Mouse (Mus musculus) liver, embryonic 14.5 days (tissue): ENCODE measurements around the gene Cldn6. TPM values are rescaled to one million over a fixed set of nuclear protein-coding genes. Genes with fewer than 3 reads are reported as not detected.

Experiments
- ATAC-seq: fragments of 200-750 bp; cut with Nextera tagmentation; 2 replicates; pipeline ENCODE4 v1.8.0; 2017; ENCODE audit warnings: moderate number of reproducible peaks, mild to moderate bottlenecking, moderate library complexity; ENCODE audit not compliant: insufficient read depth
- DNase-seq, 3 experiments: peaks; one replicate each; pipeline ENCODE4 v3.0.0-alpha.2; 2012 to 2013; ENCODE audit warnings: low read depth in 3 of 3, low spot score in 3 of 3
- H3K27ac ChIP-seq: fragments of 300-500 bp; sonication (generic); 2 replicates; pipeline ENCODE4 v1.5.1; 2014; ENCODE audit warnings: moderate library complexity, mild to moderate bottlenecking, control low read depth, inconsistent platforms
- H3K27me3 ChIP-seq: fragments of 300-500 bp; sonication (generic); 2 replicates; pipeline ENCODE4 v1.6.1; 2014; ENCODE audit warnings: mild to moderate bottlenecking, low read length, moderate library complexity; ENCODE audit not compliant: control insufficient read depth, insufficient read depth
- H3K36me3 ChIP-seq: fragments of 300-500 bp; sonication (generic); replicated peaks from 2 replicates; pipeline ENCODE4 v1.6.1; 2014; ENCODE audit warnings: low read depth; ENCODE audit not compliant: control insufficient read depth, insufficient read depth
- H3K4me1 ChIP-seq, 2 experiments: fragments of 200-500 bp in 1 of 2; fragments of 300-500 bp in 1 of 2; sonication (generic) in 1 of 2; replicated peaks; 2 replicates each; pipeline ENCODE4 v1.6.1; 2012 to 2014; ENCODE audit warnings: antibody characterized with exemption in 1 of 2, inconsistent platforms in 1 of 2, low read length in 1 of 2; ENCODE audit not compliant: control insufficient read depth in 2 of 2, insufficient read depth in 2 of 2
- H3K4me2 ChIP-seq: fragments of 300-500 bp; sonication (generic); 2 replicates; pipeline ENCODE4 v1.6.1; 2014; ENCODE audit warnings: low read depth, mild to moderate bottlenecking, control low read depth, moderate library complexity
- H3K4me3 ChIP-seq, 2 experiments: fragments of 200-500 bp in 1 of 2; fragments of 300-500 bp in 1 of 2; sonication (generic) in 1 of 2; 2 replicates each; pipeline ENCODE4 v1.5.1; 2012 to 2014; ENCODE audit warnings: low read depth in 2 of 2, low read length in 2 of 2, mild to moderate bottlenecking in 2 of 2, control low read depth in 1 of 2, inconsistent platforms in 1 of 2, moderate library complexity in 1 of 2; ENCODE audit not compliant: insufficient read depth in 1 of 2
- H3K9ac ChIP-seq: fragments of 300-500 bp; sonication (generic); replicated peaks from 2 replicates; pipeline ENCODE4 v1.6.1; 2014; ENCODE audit warnings: mild to moderate bottlenecking, control low read depth, moderate library complexity
- H3K9me3 ChIP-seq: fragments of 300-500 bp; sonication (generic); 2 replicates; pipeline ENCODE4 v1.6.1; 2016; ENCODE audit warnings: low read length, mixed read lengths; ENCODE audit not compliant: control insufficient read depth
- CTCF ChIP-seq: IDR thresholded peaks from 2 replicates; pipeline ENCODE4 v1.5.1; 2016; ENCODE audit warnings: antibody characterized with exemption, low read depth, control low read depth
- EP300 ChIP-seq: IDR thresholded peaks from 2 replicates; pipeline ENCODE4 v1.6.1; 2016; ENCODE audit warnings: antibody characterized with exemption, low read depth
- WGBS: fragments of 180-500 bp; shearing (Covaris S2); extraction: QIAGEN DNeasy Blood & Tissue Kit; methylation state at CpG from one replicate; pipeline ENCODE4 v1.1.7; 2014; ENCODE audit not compliant: insufficient replicate concordance; 5-methylcytosine and 5-hydroxymethylcytosine counted together
- polyA plus RNA-seq, 2 experiments: library from polyadenylated mRNA; depleted of rRNA in 1 of 2; stranded (reverse) in 1 of 2; unstranded in 1 of 2; fragments of >200 nt; fragmentation: Nextera tagmentation in 1 of 2; extraction: Ambion mirVana in 1 of 2; gene quantifications; 2 replicates each; pipeline versions ENCODE4 v1.2.1 to v1.2.3; 2012 to 2014

Cldn6 gene
- polyA plus RNA-seq, 2 experiments: 0.50 to 0.64 TPM

GRCm38 (mm10) chr17:23665511-23665910, 13.5 kb upstream of the Cldn6 start:
- DNase-seq (no peak), ATAC-seq (no peak)
- WGBS: 80% methylated on average over 14 of the region's 14 CpGs

DNA sequence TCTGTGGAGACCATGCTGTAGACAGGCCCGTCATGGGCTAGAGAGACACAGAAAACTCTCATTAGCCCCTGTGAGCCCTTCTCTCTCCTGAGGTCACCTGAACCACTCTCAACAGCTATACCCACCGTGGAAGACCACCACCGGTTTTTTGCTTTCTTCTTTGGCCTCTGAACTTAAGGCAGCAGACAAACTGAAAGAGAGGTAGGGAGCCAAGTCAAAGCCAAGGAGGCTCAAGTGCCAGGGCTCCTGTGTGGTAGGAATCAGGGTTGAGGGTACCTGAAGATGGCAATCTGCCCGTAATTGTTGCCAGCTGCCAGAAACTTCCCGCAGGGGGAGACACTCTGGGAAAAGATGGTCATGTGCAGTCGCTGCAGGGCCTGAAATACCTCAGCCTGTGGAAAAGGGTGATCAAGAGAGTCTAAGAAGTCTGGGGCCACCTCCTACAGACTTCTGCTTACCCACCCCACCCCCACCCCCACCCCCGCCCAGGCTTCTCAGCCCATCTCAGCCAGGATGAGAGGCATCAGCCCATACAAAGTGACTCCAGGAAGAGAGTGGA, 8.5 kb upstream of the Cldn6 start:
- Histone ChIP-seq H3K9me3 (no peaks in the 10 kb centered on the region), H3K27me3 (no peaks in the 10 kb centered on the region; the same call in 1 of the 2 replicates), H3K27ac (no peak overlapping the region), H3K4me3 (no peak overlapping the region), H3K4me1 (peaks cover 3 to 8% of the 10 kb centered on the region in 2 experiments; a peak in 3 of 4 replicates), H3K36me3 (no peaks in the 10 kb centered on the region), H3K9ac (no peak overlapping the region), H3K4me2 (no peak overlapping the region)
- no peak for TF ChIP-seq CTCF
- TF ChIP-seq EP300: no peak
- 77% methylated on average over 7 of the region's 7 CpGs for WGBS
- ATAC-seq (no peak), DNase-seq (no peak)

More at GRCm38 (mm10) chr17:23665511-23665910, 13.5 kb upstream of the Cldn6 start:
- Histone ChIP-seq H3K4me3 (no peak overlapping the region), H3K27me3 (peaks cover 13% of the 10 kb centered on the region), H3K9ac (no peak overlapping the region), H3K4me2 (no peak overlapping the region), H3K9me3 (no peaks in the 10 kb centered on the region), H3K36me3 (no peaks in the 10 kb centered on the region), H3K27ac (no peak overlapping the region), H3K4me1 (no peaks in the 10 kb centered on the region)
- TF ChIP-seq EP300 (no peak), CTCF (no peak)

DNA sequence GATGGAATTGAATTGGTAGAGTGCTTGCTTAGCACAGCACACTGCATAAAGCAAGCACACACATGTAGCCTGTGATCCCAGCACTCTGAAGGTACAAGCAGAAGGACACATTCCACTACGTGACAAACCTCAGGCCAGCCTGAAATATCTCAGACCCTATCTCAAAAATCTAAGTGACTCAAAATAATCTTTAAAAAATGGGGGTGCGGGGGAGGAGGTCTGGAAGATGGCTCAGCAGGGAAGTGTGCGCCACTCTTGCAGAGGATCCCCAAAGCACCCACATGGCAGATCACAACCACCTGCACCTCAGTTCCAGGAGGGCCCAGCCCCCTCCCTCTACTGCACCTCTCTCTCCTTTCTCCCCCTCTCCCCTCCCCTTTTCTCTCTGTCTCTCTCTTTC, 7.5 kb upstream of the Cldn6 start:
- Histone ChIP-seq H3K4me2 (no peak overlapping the region), H3K9me3 (no peaks in the 10 kb centered on the region), H3K27ac (no peak overlapping the region), H3K36me3 (no peaks in the 10 kb centered on the region), H3K4me3 (no peak overlapping the region), H3K4me1 (peaks cover 3 to 13% of the 10 kb centered on the region in 2 experiments; a peak in 3 of 4 replicates), H3K27me3 (peaks cover 6% of the 10 kb centered on the region), H3K9ac (no peak overlapping the region)
- no peak for ATAC-seq
- 75% methylated on average over 3 of the region's 3 CpGs for WGBS
- no peak for TF ChIP-seq EP300
- TF ChIP-seq CTCF: no peak
- no peak for DNase-seq

DNA sequence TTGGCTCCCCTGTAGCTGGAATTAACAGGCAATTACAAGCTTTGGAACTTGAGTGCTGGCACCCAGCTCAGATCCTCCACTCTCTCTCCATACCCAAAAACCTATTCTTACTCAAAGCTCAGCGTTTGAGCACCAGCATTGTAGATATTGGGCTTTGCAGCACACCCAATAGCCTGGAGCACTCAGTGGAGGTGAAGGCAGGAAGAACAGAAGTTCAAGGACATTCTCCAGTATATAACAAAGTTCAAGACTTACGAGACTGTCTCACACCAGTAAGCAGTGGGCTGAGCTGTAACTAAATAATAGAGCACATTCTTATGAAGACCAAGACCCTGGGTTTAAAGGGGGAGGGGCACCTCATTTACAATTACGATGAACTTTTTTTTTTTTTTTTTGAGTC, 6.3 kb upstream of the Cldn6 start:
- TF ChIP-seq CTCF (no peak), EP300 (no peak)
- ATAC-seq (no peak), DNase-seq (no peak)
- H3K27ac ChIP-seq: no peak overlapping the region
- WGBS: 46% methylated on average over 3 of the region's 3 CpGs
- peak overlapping the region; percentile 61 for H3K4me2 ChIP-seq
- H3K4me3 ChIP-seq: peak overlapping the region; percentile 64 to 82; a peak in 3 of 4 replicates
- H3K27me3 ChIP-seq: peaks cover 16% of the 10 kb centered on the region
- no peaks in the 10 kb centered on the region for H3K36me3 ChIP-seq
- 0 out of 2 replicates have a peak overlapping the region, but pooled peaks have one; percentile 18 for H3K9ac ChIP-seq
- H3K4me1 ChIP-seq: peaks cover 5 to 16% of the 10 kb centered on the region in 2 experiments
- no peaks in the 10 kb centered on the region for H3K9me3 ChIP-seq

GRCm38 (mm10) chr17:23673424-23674073, 5.5 kb upstream of the Cldn6 start, which contains the start of the genes Hcfc1r1 and Thoc6:
Gene Hcfc1r1, plus strand, starts transcription at chr17:23673596.
Gene Thoc6, minus strand, starts transcription at chr17:23673882.
- Histone ChIP-seq H3K4me3 (peak within 1 kb of the TSS; percentile 64 to 82), H3K27me3 (peaks cover 22% of the 10 kb centered on the region), H3K4me1 (peaks cover 5 to 16% of the 10 kb centered on the region in 2 experiments), H3K36me3 (no peaks in the 10 kb centered on the region), H3K27ac (no peak within 1 kb of the TSS), H3K4me2 (peak within 1 kb of the TSS; percentile 61), H3K9ac (peak within 1 kb of the TSS; percentile 36), H3K9me3 (no peaks in the 10 kb centered on the region)
- ATAC-seq (peak; percentile 95), DNase-seq (peak; percentile 85 to 91 (median 88))
- TF ChIP-seq EP300 (no peak), CTCF (no peak)
- WGBS: under 1% methylated on average over 45 of the region's 45 CpGs
